Mouse (Mus musculus) limb, embryonic 14.5 days (tissue): ENCODE measurements around the gene Ezh1. TPM values are rescaled to one million over a fixed set of nuclear protein-coding genes. Genes with fewer than 3 reads are reported as not detected.

ENCODE experiments used
- ATAC-seq: fragments of 200-750 bp; cut with Nextera tagmentation; 2 replicates; pipeline ENCODE4 v1.8.0; 2017; ENCODE audit warnings: low read depth, moderate number of reproducible peaks, moderate TSS enrichment; ENCODE audit not compliant: low FRiP score
- DNase-seq: peaks from one replicate; pipeline ENCODE4 v3.0.0-alpha.2; 2015; ENCODE audit warnings: low spot score
- H3K27ac ChIP-seq: fragments of 300-500 bp; sonication (generic); replicated peaks from 2 replicates; pipeline ENCODE4 v1.5.1; 2014; ENCODE audit warnings: low read depth, mild to moderate bottlenecking, low read length, moderate library complexity, mixed read lengths
- H3K27me3 ChIP-seq: fragments of 300-500 bp; sonication (generic); 2 replicates; pipeline ENCODE4 v1.6.1; 2014; ENCODE audit warnings: low read length, mixed read lengths; ENCODE audit not compliant: control insufficient read depth, insufficient read depth
- H3K36me3 ChIP-seq: fragments of 300-500 bp; sonication (generic); 2 replicates; pipeline ENCODE4 v1.6.1; 2014; ENCODE audit warnings: mild to moderate bottlenecking, low read length, moderate library complexity, mixed read lengths; ENCODE audit not compliant: control insufficient read depth, insufficient read depth
- H3K4me1 ChIP-seq: fragments of 300-500 bp; sonication (generic); 2 replicates; pipeline ENCODE4 v1.6.1; 2014; ENCODE audit warnings: antibody characterized with exemption, low read length, mixed read lengths; ENCODE audit not compliant: control insufficient read depth, insufficient read depth
- H3K4me2 ChIP-seq: fragments of 300-500 bp; sonication (generic); replicated peaks from 2 replicates; pipeline ENCODE4 v1.6.1; 2014; ENCODE audit warnings: low read depth, mild to moderate bottlenecking, low read length, moderate library complexity; ENCODE audit not compliant: severe bottlenecking
- H3K4me3 ChIP-seq: fragments of 300-500 bp; sonication (generic); replicated peaks from 2 replicates; pipeline ENCODE4 v1.5.1; 2014; ENCODE audit warnings: low read length
- H3K9ac ChIP-seq: fragments of 300-500 bp; sonication (generic); 2 replicates; pipeline ENCODE4 v1.6.1; 2014; ENCODE audit warnings: mild to moderate bottlenecking, low read depth, low read length, moderate library complexity; ENCODE audit not compliant: severe bottlenecking
- H3K9me3 ChIP-seq: fragments of 300-500 bp; sonication (generic); 2 replicates; pipeline ENCODE4 v1.6.1; 2016; ENCODE audit warnings: low read length; ENCODE audit not compliant: control insufficient read depth
- POLR2A ChIP-seq: fragments of 200-500 bp; IDR thresholded peaks from 2 replicates; pipeline ENCODE4 v1.8.0; 2012; ENCODE audit warnings: inconsistent platforms, mild to moderate bottlenecking, moderate library complexity, borderline replicate concordance; ENCODE audit not compliant: insufficient read depth, insufficient read length; ENCODE audit errors: extremely low read depth
- WGBS: fragments of 180-500 bp; shearing (Covaris S2); extraction: QIAGEN DNeasy Blood & Tissue Kit; methylation state at CpG from one replicate; pipeline ENCODE4 v1.1.7; 2014; 5-methylcytosine and 5-hydroxymethylcytosine counted together
- polyA plus RNA-seq, 2 experiments: library from polyadenylated mRNA; depleted of rRNA in 1 of 2; stranded (reverse) in 1 of 2; unstranded in 1 of 2; fragments of >200 nt; fragmentation: Nextera tagmentation in 1 of 2; extraction: Ambion mirVana in 1 of 2; gene quantifications; 2 replicates each; pipeline versions ENCODE4 v1.2.1 to v1.2.3; 2012 to 2014

Ezh1 gene
- polyA plus RNA-seq, 2 experiments, result 14.4 to 28.4 TPM

DNA sequence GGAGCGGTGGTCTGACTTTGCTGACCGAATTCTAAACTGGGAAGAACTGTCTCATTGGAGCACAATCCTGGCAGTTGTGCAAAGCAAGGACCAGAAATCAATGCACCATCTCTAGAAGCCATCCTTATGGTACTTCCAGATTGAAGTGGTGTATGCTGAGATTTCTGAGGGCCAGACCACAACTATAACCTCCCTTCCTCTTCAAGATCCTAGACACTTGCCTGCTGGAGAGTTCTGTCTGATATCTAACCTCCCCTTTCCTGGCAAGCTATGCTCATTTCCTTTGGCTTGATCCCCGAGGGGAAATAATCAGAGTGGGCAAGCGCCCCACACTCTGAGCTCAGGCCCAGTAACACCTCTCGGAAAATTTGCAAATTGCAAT lies 53.8 kb downstream of the Ezh1 start:
- WGBS, result 7% methylated on average over 5 of the region's 5 CpGs
- peak overlapping the region; percentile 45 for H3K4me3 ChIP-seq
- H3K36me3 ChIP-seq, result peaks cover 5% of the 10 kb centered on the region
- H3K4me1 ChIP-seq, result peaks cover 34% of the 10 kb centered on the region
- H3K4me2 ChIP-seq, result peak overlapping the region; percentile 59
- H3K27ac ChIP-seq, result peak overlapping the region; percentile 65
- H3K9me3 ChIP-seq, result no peaks in the 10 kb centered on the region
- peak overlapping the region; percentile 37 for H3K9ac ChIP-seq
- no peak for TF ChIP-seq POLR2A
- ATAC-seq (no peak), DNase-seq (no peak)
- H3K27me3 ChIP-seq, result peaks cover 62% of the 10 kb centered on the region

DNA sequence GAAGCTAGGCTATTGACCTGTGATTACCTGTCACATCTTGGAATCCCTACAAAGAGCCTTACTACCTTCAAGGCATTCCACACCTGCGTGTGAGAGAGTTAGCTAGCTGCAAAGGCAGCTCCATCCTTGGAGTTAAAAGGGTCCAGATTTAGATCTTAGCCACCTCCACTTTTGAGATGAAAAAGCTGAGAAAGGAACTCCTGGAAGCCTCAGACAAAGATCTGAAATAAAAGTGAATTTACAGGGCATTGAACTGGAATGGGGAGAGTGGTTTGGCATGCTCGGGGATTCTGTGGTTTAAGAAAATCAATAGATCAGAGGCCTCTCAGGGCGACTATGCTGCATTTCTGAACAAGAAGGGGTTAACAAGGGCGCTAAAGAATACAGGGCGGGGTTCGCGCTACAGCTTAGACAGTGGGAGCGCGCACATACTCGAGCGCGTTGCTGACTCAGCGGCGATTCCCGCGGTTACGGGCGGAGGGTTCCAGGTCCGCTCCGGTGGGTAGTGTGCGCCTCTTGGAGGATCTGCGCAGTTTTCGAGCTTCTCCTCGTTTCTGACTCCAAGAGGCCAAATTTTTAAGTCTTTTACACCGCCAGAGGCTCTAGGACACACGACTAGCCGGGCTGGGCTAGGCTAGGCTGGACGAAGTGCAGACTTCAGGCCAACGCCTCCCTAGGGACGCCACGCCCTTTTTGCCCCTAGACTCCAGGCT lies 54.4 kb downstream of the Ezh1 start:
- Histone ChIP-seq H3K4me2 (peak overlapping the region; percentile 59), H3K27ac (peak overlapping the region; percentile 65), H3K4me3 (peak overlapping the region; percentile 45), H3K27me3 (peaks cover 62% of the 10 kb centered on the region), H3K9ac (peak overlapping the region; percentile 37), H3K9me3 (no peaks in the 10 kb centered on the region), H3K36me3 (peaks cover 10% of the 10 kb centered on the region), H3K4me1 (peaks cover 34% of the 10 kb centered on the region)
- ATAC-seq, result peak; percentile 51; the same call in 1 of the 2 replicates
- TF ChIP-seq POLR2A, result 0 out of 2 replicates have a peak, but pooled peaks have one; percentile 17
- WGBS, result 0% methylated on average over 31 of the region's 31 CpGs
- peak; percentile 92 for DNase-seq

DNA sequence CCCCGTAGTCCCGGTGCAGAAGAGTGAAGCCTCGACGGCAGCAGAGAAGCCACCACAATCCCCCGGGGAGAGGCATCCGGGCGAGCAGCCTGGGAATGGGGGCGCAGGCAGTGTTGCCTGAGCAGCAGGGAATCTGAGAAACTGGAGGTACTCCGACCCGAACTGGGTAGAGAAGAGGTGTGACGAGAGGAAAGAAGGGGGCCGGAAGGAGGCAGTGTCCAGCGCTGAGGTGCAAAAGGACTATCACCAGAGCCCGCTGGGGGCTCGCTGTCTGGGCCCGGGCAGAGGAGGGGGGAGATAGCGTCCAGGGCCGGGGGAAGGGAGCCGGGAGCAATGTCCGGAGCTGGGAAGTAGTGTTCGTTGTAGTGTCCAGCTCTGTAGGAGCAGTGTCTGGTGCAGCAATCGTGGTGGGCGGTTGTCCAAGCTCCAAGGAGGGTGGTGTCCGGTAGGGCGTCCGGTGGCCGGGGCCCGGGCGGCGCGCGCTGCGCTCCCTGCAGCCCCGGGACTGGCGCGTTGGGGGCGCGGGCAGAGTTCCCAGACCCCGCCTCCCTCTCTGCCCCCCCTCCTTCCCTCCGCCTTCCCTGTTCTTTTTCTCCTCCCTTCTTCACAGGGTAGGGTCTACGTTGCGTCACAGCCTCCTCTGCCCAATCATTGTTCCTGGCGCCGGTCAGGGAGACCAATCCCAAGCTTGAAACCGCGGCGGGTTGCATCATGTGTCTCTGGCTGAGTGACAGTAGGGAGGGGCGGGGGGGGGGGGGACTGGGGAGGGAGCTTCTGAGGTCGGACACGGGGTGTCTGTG lies 55.3 kb downstream of the Ezh1 start, which contains the start of gene Plekhh3:
Gene Plekhh3 (minus strand): TSS at position 541 of the 800 bp plus-strand sequence.
- peak within 1 kb of the TSS; percentile 59 for H3K4me2 ChIP-seq
- H3K27me3 ChIP-seq, result peaks cover 62% of the 10 kb centered on the region
- DNase-seq, result peak; percentile 98
- H3K9me3 ChIP-seq, result no peaks in the 10 kb centered on the region
- H3K4me3 ChIP-seq, result peak within 1 kb of the TSS; percentile 81
- no peak for TF ChIP-seq POLR2A
- H3K9ac ChIP-seq, result peak within 1 kb of the TSS; percentile 66
- H3K36me3 ChIP-seq, result peaks cover 18% of the 10 kb centered on the region
- H3K4me1 ChIP-seq, result peaks cover 31% of the 10 kb centered on the region
- ATAC-seq, result peak; percentile 97
- H3K27ac ChIP-seq, result peak within 1 kb of the TSS; percentile 65
- 1% methylated on average over 37 of the region's 50 CpGs for WGBS

DNA sequence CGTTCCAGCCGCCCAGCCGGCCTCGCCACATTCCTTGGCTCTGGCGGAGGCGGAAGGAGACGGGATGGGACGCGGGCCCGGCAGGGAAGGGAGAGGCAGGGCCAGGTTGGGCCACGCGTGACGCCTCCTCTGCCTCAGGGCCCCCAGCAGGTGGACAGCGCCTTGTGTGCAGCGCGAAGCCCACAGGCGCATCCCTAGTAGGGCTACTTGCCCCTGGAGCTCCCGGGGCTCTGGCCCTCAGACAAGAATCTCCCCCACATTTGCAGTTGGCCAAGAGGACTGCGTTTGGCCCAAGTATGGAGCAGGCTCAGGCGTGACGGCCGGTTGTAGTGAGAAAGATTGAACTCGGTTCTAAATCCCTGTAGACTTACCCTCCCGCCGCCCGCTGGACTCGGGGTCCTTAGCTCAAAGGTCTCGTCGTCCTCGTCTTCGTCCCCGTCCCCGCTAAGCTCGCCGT lies 55.9 kb downstream of the Ezh1 start, which contains the start of gene Cntnap1:
Gene Cntnap1 (plus strand): TSS at position 170 of the 457 bp plus-strand sequence.
- H3K27ac ChIP-seq, result no peak within 1 kb of the TSS
- ATAC-seq (no peak), DNase-seq (no peak)
- TF ChIP-seq POLR2A, result no peak
- H3K4me2 ChIP-seq, result peak within 1 kb of the TSS; percentile 52
- no peaks in the 10 kb centered on the region for H3K9me3 ChIP-seq
- H3K27me3 ChIP-seq, result peaks cover 66% of the 10 kb centered on the region
- peaks cover 31% of the 10 kb centered on the region for H3K4me1 ChIP-seq
- peaks cover 23% of the 10 kb centered on the region for H3K36me3 ChIP-seq
- H3K4me3 ChIP-seq, result peak within 1 kb of the TSS; percentile 81
- H3K9ac ChIP-seq, result peak within 1 kb of the TSS; percentile 66
- under 1% methylated on average over 31 of the region's 35 CpGs for WGBS
